Mouse (Mus musculus): ENCODE measurements at regions not wholly inside any gene's neighbourhood (a gene's known extent, or its start where the extent isn't known, plus 50 kb on each side); places are given as distances from the start of the nearest gene placed in this dataset.

DNA sequence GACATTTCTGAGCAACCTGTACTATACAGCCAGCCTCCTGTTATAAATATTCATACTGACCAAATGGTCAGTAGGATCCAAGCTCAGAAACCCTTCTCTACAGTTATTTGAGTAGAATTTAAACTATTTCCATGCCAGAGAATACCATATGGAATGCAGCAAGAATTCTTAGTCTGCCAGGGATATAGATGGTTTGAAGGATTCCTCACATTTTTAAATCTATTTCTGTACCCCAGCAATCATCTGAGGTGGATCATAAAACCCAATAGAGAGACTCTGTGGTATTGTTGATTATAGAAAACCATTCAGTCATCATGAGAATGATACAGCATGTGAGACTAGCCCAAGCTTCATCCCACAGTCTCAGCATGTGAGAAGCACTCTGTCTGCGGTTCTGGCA lies 67.6 kb upstream of the Sstr4 start:
- H3K9ac ChIP-seq (ENCODE audit: insufficient read depth, low read depth, low read length, poor library complexity, severe bottlenecking): no peak overlapping the region
- in situ Hi-C loops (cut with MboI; ENCODE audit: low sequenced_read_pairs in 2 of 2, unreplicated experiment in 2 of 2): no loop called here
- H3K9me3 ChIP-seq (ENCODE audit: control insufficient read depth, insufficient read depth, low read depth, low read length): no peaks in the 10 kb centered on the region
- DNase-seq (ENCODE audit: low read depth, low spot score): no peak
- H3K4me1 ChIP-seq (ENCODE audit: control insufficient read depth in 2 of 2, insufficient read depth in 2 of 2, low read length in 2 of 2, poor library complexity in 1 of 2): no peaks in the 10 kb centered on the region
- H3K36me3 ChIP-seq (ENCODE audit: control insufficient read depth, insufficient read depth, low read length, poor library complexity, severe bottlenecking): no peaks in the 10 kb centered on the region
- H3K27ac ChIP-seq (ENCODE audit: insufficient read depth, low read depth, low read length, poor library complexity, severe bottlenecking): no peak overlapping the region
- TF ChIP-seq ZNF384 (IDR thresholded peaks at IDR 0.05; ENCODE audit: low read depth, low read length) (no peak), CHD2 (IDR thresholded peaks at IDR 0.05; ENCODE audit: low read depth, low read length) (no peak), HCFC1 (IDR thresholded peaks at IDR 0.05; ENCODE audit: borderline replicate concordance, insufficient read depth, low read length) (no peak), ZC3H11A (IDR thresholded peaks at IDR 0.05; ENCODE audit: borderline replicate concordance, low read depth, low read length) (no peak), MAFK (IDR thresholded peaks at IDR 0.05; ENCODE audit: insufficient read depth, low read depth, low read length) (no peak)
- H3K4me3 ChIP-seq (ENCODE audit: insufficient read depth in 1 of 2, low read depth in 1 of 2, low read length in 2 of 2, poor library complexity in 1 of 2, severe bottlenecking in 1 of 2): no peak overlapping the region

DNA sequence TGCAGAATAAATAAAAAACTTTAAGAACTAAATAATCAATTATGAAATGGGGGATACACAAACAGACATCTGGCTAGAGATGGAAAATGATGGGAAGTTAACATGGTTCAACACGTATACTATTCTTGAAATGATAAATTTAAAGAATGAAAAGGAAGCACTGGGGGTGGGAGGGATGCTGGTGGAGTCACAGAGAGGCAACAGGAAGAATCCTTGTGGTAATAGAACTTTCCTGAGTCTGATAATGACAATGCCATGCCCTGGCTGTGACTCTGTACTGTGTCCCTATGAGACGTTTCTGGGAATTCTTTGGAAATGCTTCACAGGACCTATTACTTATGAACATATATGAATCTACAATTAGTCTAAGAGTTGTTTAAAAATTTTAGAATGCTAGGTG lies 64.8 kb upstream of the Sstr4 start:
- no peak overlapping the region for H3K27ac ChIP-seq (ENCODE audit: insufficient read depth, low read depth, low read length, poor library complexity, severe bottlenecking)
- no peak for TF ChIP-seq ZC3H11A (IDR thresholded peaks at IDR 0.05; ENCODE audit: borderline replicate concordance, low read depth, low read length)
- no peak for TF ChIP-seq CHD2 (IDR thresholded peaks at IDR 0.05; ENCODE audit: low read depth, low read length)
- TF ChIP-seq HCFC1 (IDR thresholded peaks at IDR 0.05; ENCODE audit: borderline replicate concordance, insufficient read depth, low read length): no peak
- TF ChIP-seq ZNF384 (IDR thresholded peaks at IDR 0.05; ENCODE audit: low read depth, low read length): no peak
- no peak for TF ChIP-seq MAFK (IDR thresholded peaks at IDR 0.05; ENCODE audit: insufficient read depth, low read depth, low read length)
- H3K4me1 ChIP-seq (ENCODE audit: control insufficient read depth in 2 of 2, insufficient read depth in 2 of 2, low read length in 2 of 2, poor library complexity in 1 of 2): no peaks in the 10 kb centered on the region
- no peaks in the 10 kb centered on the region for H3K36me3 ChIP-seq (ENCODE audit: control insufficient read depth, insufficient read depth, low read length, poor library complexity, severe bottlenecking)
- in situ Hi-C loops (cut with MboI; ENCODE audit: low sequenced_read_pairs in 2 of 2, unreplicated experiment in 2 of 2): no loop called here
- H3K4me3 ChIP-seq (ENCODE audit: insufficient read depth in 1 of 2, low read depth in 1 of 2, low read length in 2 of 2, poor library complexity in 1 of 2, severe bottlenecking in 1 of 2): no peak overlapping the region
- no peaks in the 10 kb centered on the region for H3K9me3 ChIP-seq (ENCODE audit: control insufficient read depth, insufficient read depth, low read depth, low read length)
- DNase-seq (ENCODE audit: low read depth, low spot score): no peak
- no peak overlapping the region for H3K9ac ChIP-seq (ENCODE audit: insufficient read depth, low read depth, low read length, poor library complexity, severe bottlenecking)

GRCm38 (mm10) chr2:148334555-148334954 lies 60.6 kb upstream of the Sstr4 start:
- no peaks in the 10 kb centered on the region for H3K36me3 ChIP-seq (ENCODE audit: control insufficient read depth, insufficient read depth, low read length, poor library complexity, severe bottlenecking)
- H3K9me3 ChIP-seq (ENCODE audit: control insufficient read depth, insufficient read depth, low read depth, low read length): no peaks in the 10 kb centered on the region
- H3K4me1 ChIP-seq (ENCODE audit: control insufficient read depth in 2 of 2, insufficient read depth in 2 of 2, low read length in 2 of 2, poor library complexity in 1 of 2): no peaks in the 10 kb centered on the region
- H3K27ac ChIP-seq (ENCODE audit: insufficient read depth, low read depth, low read length, poor library complexity, severe bottlenecking): no peak overlapping the region
- H3K4me3 ChIP-seq (ENCODE audit: insufficient read depth in 1 of 2, low read depth in 1 of 2, low read length in 2 of 2, poor library complexity in 1 of 2, severe bottlenecking in 1 of 2): no peak overlapping the region
- in situ Hi-C loops (cut with MboI; ENCODE audit: low sequenced_read_pairs in 2 of 2, unreplicated experiment in 2 of 2): no loop called here
- DNase-seq (ENCODE audit: low read depth, low spot score): no peak
- H3K9ac ChIP-seq (ENCODE audit: insufficient read depth, low read depth, low read length, poor library complexity, severe bottlenecking): no peak overlapping the region
- TF ChIP-seq MAFK (IDR thresholded peaks at IDR 0.05; ENCODE audit: insufficient read depth, low read depth, low read length): no peak
- TF ChIP-seq HCFC1 (IDR thresholded peaks at IDR 0.05; ENCODE audit: borderline replicate concordance, insufficient read depth, low read length): no peak
- no peak for TF ChIP-seq ZC3H11A (IDR thresholded peaks at IDR 0.05; ENCODE audit: borderline replicate concordance, low read depth, low read length)
- TF ChIP-seq CHD2 (IDR thresholded peaks at IDR 0.05; ENCODE audit: low read depth, low read length): no peak

DNA sequence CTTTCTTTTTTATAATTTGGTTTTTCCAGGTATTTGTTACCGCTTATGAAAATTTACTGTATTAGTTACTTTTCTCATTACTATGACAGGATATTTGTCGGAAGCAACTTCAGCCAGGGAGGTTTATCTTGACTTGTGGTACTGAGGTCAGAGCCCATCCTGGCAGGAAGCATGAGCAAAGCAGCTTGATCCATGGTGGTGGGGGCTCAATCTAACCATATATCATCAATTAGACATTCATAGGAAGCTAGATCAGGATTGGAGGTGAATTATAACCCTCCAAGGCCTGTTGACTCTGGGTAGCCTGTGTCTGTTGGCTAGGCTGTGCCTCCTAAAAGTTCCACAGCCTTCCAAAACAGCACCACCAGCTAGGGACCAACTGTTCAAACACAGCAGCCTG lies 58.5 kb upstream of the Sstr4 start:
- Histone ChIP-seq H3K9ac (ENCODE audit: insufficient read depth, low read depth, low read length, poor library complexity, severe bottlenecking) (no peak overlapping the region), H3K4me3 (ENCODE audit: insufficient read depth in 1 of 2, low read depth in 1 of 2, low read length in 2 of 2, poor library complexity in 1 of 2, severe bottlenecking in 1 of 2) (no peak overlapping the region), H3K27ac (ENCODE audit: insufficient read depth, low read depth, low read length, poor library complexity, severe bottlenecking) (no peak overlapping the region), H3K36me3 (ENCODE audit: control insufficient read depth, insufficient read depth, low read length, poor library complexity, severe bottlenecking) (no peaks in the 10 kb centered on the region), H3K9me3 (ENCODE audit: control insufficient read depth, insufficient read depth, low read depth, low read length) (no peaks in the 10 kb centered on the region), H3K4me1 (ENCODE audit: control insufficient read depth in 2 of 2, insufficient read depth in 2 of 2, low read length in 2 of 2, poor library complexity in 1 of 2) (no peaks in the 10 kb centered on the region)
- in situ Hi-C loops (cut with MboI; ENCODE audit: low sequenced_read_pairs in 2 of 2, unreplicated experiment in 2 of 2): no loop called here
- no peak for DNase-seq (ENCODE audit: low read depth, low spot score)
- TF ChIP-seq ZC3H11A (IDR thresholded peaks at IDR 0.05; ENCODE audit: borderline replicate concordance, low read depth, low read length): no peak
- TF ChIP-seq MAFK (IDR thresholded peaks at IDR 0.05; ENCODE audit: insufficient read depth, low read depth, low read length): no peak
- no peak for TF ChIP-seq CHD2 (IDR thresholded peaks at IDR 0.05; ENCODE audit: low read depth, low read length)
- no peak for TF ChIP-seq ZNF384 (IDR thresholded peaks at IDR 0.05; ENCODE audit: low read depth, low read length)
- TF ChIP-seq HCFC1 (IDR thresholded peaks at IDR 0.05; ENCODE audit: borderline replicate concordance, insufficient read depth, low read length): no peak

DNA sequence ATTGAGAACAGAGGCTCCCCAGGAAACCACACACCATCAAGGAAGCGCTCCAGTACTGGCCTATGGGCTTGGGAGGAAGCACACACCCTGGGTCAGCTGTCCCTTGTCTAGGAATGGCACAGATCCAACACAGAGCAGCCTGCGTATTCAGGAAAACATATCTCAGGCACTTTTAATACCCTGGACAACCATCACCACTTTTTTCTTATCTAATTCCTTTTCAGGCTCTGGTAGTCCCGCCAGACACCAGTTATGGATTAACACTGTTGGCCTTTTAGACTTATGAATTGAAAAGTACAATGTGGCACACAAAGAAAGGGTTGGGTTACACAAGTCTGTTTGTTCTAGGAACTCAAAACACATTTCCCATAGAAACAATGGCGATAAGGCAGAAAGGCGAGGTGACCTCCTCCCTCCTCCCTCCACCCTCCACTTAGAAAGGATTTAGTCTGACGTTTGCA lies 56.8 kb upstream of the Sstr4 start:
- Histone ChIP-seq H3K9ac (ENCODE audit: insufficient read depth, low read depth, low read length, poor library complexity, severe bottlenecking) (no peak overlapping the region), H3K9me3 (ENCODE audit: control insufficient read depth, insufficient read depth, low read depth, low read length) (no peaks in the 10 kb centered on the region), H3K36me3 (ENCODE audit: control insufficient read depth, insufficient read depth, low read length, poor library complexity, severe bottlenecking) (no peaks in the 10 kb centered on the region), H3K27ac (ENCODE audit: insufficient read depth, low read depth, low read length, poor library complexity, severe bottlenecking) (no peak overlapping the region), H3K4me3 (ENCODE audit: insufficient read depth in 1 of 2, low read depth in 1 of 2, low read length in 2 of 2, poor library complexity in 1 of 2, severe bottlenecking in 1 of 2) (no peak overlapping the region), H3K4me1 (ENCODE audit: control insufficient read depth in 2 of 2, insufficient read depth in 2 of 2, low read length in 2 of 2, poor library complexity in 1 of 2) (no peaks in the 10 kb centered on the region)
- TF ChIP-seq CHD2 (IDR thresholded peaks at IDR 0.05; ENCODE audit: low read depth, low read length) (no peak), MAFK (IDR thresholded peaks at IDR 0.05; ENCODE audit: insufficient read depth, low read depth, low read length) (no peak), ZC3H11A (IDR thresholded peaks at IDR 0.05; ENCODE audit: borderline replicate concordance, low read depth, low read length) (no peak), ZNF384 (IDR thresholded peaks at IDR 0.05; ENCODE audit: low read depth, low read length) (no peak), HCFC1 (IDR thresholded peaks at IDR 0.05; ENCODE audit: borderline replicate concordance, insufficient read depth, low read length) (no peak)
- DNase-seq (ENCODE audit: low read depth, low spot score): no peak
- in situ Hi-C loops (cut with MboI; ENCODE audit: low sequenced_read_pairs in 2 of 2, unreplicated experiment in 2 of 2): no loop called here
